Mouse (Mus musculus) intestine, embryonic 14.5 days (tissue): ENCODE measurements around the gene Tex29. TPM values are rescaled to one million over a fixed set of nuclear protein-coding genes. Genes with fewer than 3 reads are reported as not detected.

Experiments
- ATAC-seq: fragments of 200-750 bp; cut with Nextera tagmentation; replicated peaks from 2 replicates; pipeline ENCODE4 v1.8.0; 2017; ENCODE audit warnings: low read depth, moderate number of reproducible peaks, moderate TSS enrichment, moderate library complexity; ENCODE audit not compliant: low FRiP score, low TSS enrichment
- DNase-seq: peaks from one replicate; pipeline ENCODE4 v3.0.0-alpha.2; 2018; ENCODE audit warnings: low spot score
- H3K27ac ChIP-seq: fragments of 300-500 bp; sonication (generic); 2 replicates; pipeline ENCODE4 v1.5.1; 2014; ENCODE audit warnings: low read depth, mild to moderate bottlenecking, control low read depth
- H3K27me3 ChIP-seq: fragments of 300-500 bp; sonication (generic); replicated peaks from 2 replicates; pipeline ENCODE4 v1.6.1; 2014; ENCODE audit warnings: low read length, control low read depth; ENCODE audit not compliant: control insufficient read depth, insufficient read depth
- H3K36me3 ChIP-seq: fragments of 300-500 bp; sonication (generic); 2 replicates; pipeline ENCODE4 v1.6.1; 2014; ENCODE audit warnings: low read length, control low read depth; ENCODE audit not compliant: control insufficient read depth, insufficient read depth
- H3K4me1 ChIP-seq: fragments of 300-500 bp; sonication (generic); replicated peaks from 2 replicates; pipeline ENCODE4 v1.6.1; 2014; ENCODE audit warnings: low read length, control low read depth, mixed read lengths; ENCODE audit not compliant: control insufficient read depth, insufficient read depth
- H3K4me2 ChIP-seq: fragments of 300-500 bp; sonication (generic); 2 replicates; pipeline ENCODE4 v1.6.1; 2014; ENCODE audit warnings: low read length
- H3K4me3 ChIP-seq: fragments of 300-500 bp; sonication (generic); 2 replicates; pipeline ENCODE4 v1.5.1; 2014; ENCODE audit warnings: low read depth, low read length, control low read depth, mixed read lengths
- H3K9ac ChIP-seq: fragments of 300-500 bp; sonication (generic); 2 replicates; pipeline ENCODE4 v1.6.1; 2014; ENCODE audit warnings: mild to moderate bottlenecking, low read length
- H3K9me3 ChIP-seq: fragments of 300-500 bp; sonication (generic); 2 replicates; pipeline ENCODE4 v1.6.1; 2016; ENCODE audit warnings: low read length, control low read depth; ENCODE audit not compliant: control insufficient read depth
- WGBS: fragments of 180-500 bp; shearing (Covaris S2); extraction: QIAGEN DNeasy Blood & Tissue Kit; methylation state at CpG from one replicate; pipeline ENCODE4 v1.1.7; 2014; 5-methylcytosine and 5-hydroxymethylcytosine counted together
- polyA plus RNA-seq: library from polyadenylated mRNA; unstranded; fragments of >200 nt; fragmentation: Nextera tagmentation; extraction: Ambion mirVana; gene quantifications from 2 replicates; pipeline ENCODE4 v1.2.1, GENCODE M21; 2014

Tex29 gene
- polyA plus RNA-seq, 1 experiment from 2014 or later, result not detected

DNA sequence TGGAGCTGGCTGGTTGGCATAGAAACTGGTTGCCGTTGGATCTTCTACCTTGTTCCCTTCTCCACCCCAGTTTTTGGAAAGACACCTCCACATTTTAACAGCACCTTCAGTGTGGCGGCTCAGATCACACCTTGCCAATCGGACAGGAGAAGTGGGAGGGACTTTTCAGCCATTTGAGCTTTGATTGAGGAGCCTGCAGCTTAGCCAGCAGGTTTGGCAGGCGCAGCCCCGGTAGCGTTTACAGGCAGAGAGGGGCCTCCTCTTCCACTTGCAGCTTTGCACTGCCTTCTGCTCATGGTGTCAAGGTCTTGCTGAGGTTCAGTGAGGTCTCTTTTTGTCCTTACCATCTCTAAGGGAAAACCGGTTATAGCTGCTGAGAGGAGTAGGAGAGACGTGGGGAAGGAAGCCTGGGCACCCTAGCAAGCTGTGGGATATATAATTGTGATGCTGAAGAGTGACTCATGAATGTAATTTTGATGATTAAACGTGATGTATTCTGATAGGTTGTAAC, 17.7 kb upstream of the Tex29 start:
- no peak overlapping the region for H3K27ac ChIP-seq
- 72% methylated on average over 9 of the region's 9 CpGs for WGBS
- no peak for DNase-seq
- H3K9me3 ChIP-seq, result no peaks in the 10 kb centered on the region
- H3K4me1 ChIP-seq, result no peaks in the 10 kb centered on the region
- no peak overlapping the region for H3K4me2 ChIP-seq
- H3K4me3 ChIP-seq, result no peak overlapping the region
- ATAC-seq, result no peak
- H3K36me3 ChIP-seq, result peaks cover 94% of the 10 kb centered on the region
- H3K9ac ChIP-seq, result no peak overlapping the region
- no peaks in the 10 kb centered on the region for H3K27me3 ChIP-seq

DNA sequence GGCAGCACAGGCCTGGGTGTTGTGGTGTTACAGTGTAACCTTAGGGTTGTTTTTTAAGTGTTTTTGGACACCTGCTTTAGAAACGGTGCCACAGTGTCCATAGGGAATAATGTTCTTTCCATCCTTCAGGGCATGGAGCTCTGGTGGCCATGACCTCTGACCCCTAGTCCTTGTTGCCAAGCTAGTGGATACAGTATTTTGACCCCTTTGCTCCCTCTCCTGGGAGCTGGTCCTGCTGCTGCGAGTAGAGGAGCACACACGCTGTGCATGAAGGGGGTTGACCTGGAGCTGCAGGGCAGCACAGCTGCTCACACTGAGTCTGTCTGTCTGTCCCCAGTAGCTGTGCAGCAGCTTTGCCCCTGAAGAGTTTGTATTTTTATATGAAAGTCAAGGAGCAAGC, 14.5 kb upstream of the Tex29 start:
- DNase-seq (no peak), ATAC-seq (no peak)
- H3K36me3 ChIP-seq, result peaks cover 77% of the 10 kb centered on the region
- no peak overlapping the region for H3K27ac ChIP-seq
- 57% methylated on average over 3 of the region's 3 CpGs for WGBS
- no peaks in the 10 kb centered on the region for H3K9me3 ChIP-seq
- no peak overlapping the region for H3K9ac ChIP-seq
- H3K4me2 ChIP-seq, result no peak overlapping the region
- H3K4me3 ChIP-seq, result no peak overlapping the region
- H3K27me3 ChIP-seq, result no peaks in the 10 kb centered on the region
- H3K4me1 ChIP-seq, result no peaks in the 10 kb centered on the region

DNA sequence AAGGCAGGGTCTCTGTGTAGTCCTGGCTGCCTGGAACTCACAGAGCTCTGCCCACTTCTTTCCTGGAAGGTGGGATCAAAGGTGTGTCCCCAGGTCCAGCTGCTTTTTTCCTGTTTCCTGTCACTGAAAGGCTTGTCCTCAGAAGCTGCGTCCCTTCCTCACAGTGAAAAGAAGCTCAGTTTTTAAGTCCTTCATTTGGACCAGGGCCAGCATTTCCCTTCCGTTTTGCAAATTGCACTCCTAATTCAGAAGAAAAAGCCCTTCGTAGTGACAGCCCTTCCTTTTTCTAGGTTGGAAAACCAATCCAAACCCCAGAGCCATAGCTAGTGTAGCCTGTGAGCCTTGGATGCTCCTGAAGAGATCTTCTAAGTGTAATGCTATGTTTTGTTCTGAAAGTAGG, 13.0 kb upstream of the Tex29 start:
- Histone ChIP-seq H3K4me2 (no peak overlapping the region), H3K27ac (no peak overlapping the region), H3K27me3 (no peaks in the 10 kb centered on the region), H3K9ac (no peak overlapping the region), H3K9me3 (no peaks in the 10 kb centered on the region), H3K4me1 (no peaks in the 10 kb centered on the region), H3K4me3 (no peak overlapping the region), H3K36me3 (peaks cover 69% of the 10 kb centered on the region)
- no peak for DNase-seq
- ATAC-seq, result no peak
- 76% methylated on average over 3 of the region's 3 CpGs for WGBS

DNA sequence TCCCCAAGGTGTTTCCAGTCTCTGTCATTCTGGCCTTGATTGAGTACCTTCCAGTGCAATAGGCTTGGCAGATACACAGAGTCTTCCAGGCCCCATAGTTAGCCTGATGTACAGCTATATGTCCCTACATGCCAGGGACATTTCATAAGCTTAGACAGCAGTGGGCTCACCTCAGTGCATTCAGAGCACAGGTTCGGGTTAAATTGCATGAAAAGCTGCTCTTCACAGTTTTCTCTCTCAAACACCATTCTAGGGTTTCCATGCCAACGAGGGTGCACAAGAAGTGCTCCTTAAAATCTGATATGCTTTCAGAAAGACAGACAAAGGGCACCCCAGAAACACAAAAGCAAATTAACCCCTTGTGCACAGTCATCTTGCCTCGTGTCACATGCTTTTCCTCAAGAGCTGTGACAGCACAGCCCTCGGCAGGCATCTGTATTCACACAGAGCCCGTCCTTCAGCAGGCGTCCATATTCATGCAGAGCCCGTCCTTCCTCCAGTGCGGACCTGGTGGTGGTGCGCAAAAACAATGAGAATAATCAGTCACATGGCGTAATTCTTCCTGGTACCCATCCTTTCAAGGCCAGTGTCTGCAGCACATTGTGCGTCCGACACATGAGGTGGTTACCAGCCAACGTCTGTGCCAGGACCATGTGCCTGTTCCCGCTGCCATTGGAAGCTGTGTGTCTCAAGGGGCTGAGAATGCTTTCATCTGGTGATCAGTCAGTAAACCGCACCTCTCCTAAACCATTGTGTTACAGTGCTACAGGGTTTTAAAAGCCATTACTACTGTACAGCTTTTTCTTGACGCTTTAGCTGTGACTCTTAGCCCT, 9.8 kb upstream of the Tex29 start:
- Histone ChIP-seq H3K4me1 (no peaks in the 10 kb centered on the region), H3K4me2 (no peak overlapping the region), H3K27ac (no peak overlapping the region), H3K4me3 (no peak overlapping the region), H3K36me3 (peaks cover 64% of the 10 kb centered on the region), H3K9ac (no peak overlapping the region), H3K9me3 (no peaks in the 10 kb centered on the region), H3K27me3 (no peaks in the 10 kb centered on the region)
- no peak for DNase-seq
- no peak for ATAC-seq
- WGBS, result 84% methylated on average over 16 of the region's 16 CpGs

DNA sequence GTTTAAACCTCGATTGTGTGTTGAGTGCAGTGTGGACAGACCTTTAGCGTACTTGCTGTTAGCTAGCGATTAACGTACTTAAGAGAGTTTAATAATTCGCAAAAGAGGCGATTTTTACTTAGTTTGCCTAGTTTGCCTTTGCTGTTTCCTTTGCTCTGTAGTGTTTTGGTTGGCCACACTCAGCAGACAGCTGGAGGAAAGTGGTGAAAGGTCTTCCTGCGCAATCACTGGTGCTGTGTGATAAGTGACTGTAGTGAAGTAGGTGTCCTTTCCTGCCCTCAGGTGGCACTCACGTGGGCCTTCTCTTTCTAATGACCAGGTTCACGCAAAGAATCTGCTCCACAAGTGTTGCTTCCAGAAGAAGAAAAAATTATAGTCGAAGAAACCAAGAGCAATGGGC, 9.1 kb upstream of the Tex29 start:
- Histone ChIP-seq H3K4me2 (no peak overlapping the region), H3K36me3 (peaks cover 58% of the 10 kb centered on the region), H3K4me3 (no peak overlapping the region), H3K27ac (no peak overlapping the region), H3K9ac (no peak overlapping the region), H3K27me3 (no peaks in the 10 kb centered on the region), H3K9me3 (no peaks in the 10 kb centered on the region), H3K4me1 (no peaks in the 10 kb centered on the region)
- no peak for ATAC-seq
- no peak for DNase-seq
- 94% methylated on average over 10 of the region's 10 CpGs for WGBS

DNA sequence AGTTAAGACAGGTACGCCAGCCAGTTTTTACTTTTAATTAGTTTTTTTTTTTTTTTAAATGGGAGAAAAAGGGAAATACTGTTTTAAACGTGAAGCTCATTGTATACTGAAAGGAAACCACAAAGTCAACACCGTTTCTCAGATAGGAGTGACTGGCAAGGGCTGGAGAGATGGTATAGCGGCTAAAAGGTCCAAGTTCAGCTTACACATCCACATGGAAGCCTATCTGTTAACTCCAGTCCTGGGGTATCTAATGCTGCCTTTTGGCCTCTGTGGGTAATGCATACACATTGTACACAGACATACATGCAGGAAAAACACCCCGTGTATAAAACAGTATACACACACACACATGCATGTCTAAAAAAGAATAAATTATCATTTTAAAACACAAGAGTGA, 8.3 kb upstream of the Tex29 start:
- ATAC-seq (no peak), DNase-seq (no peak)
- no peak overlapping the region for H3K4me3 ChIP-seq
- H3K9me3 ChIP-seq, result no peaks in the 10 kb centered on the region
- H3K9ac ChIP-seq, result no peak overlapping the region
- H3K36me3 ChIP-seq, result peaks cover 53% of the 10 kb centered on the region
- 87% methylated on average over 5 of the region's 5 CpGs for WGBS
- no peak overlapping the region for H3K27ac ChIP-seq
- no peaks in the 10 kb centered on the region for H3K4me1 ChIP-seq
- no peak overlapping the region for H3K4me2 ChIP-seq
- H3K27me3 ChIP-seq, result no peaks in the 10 kb centered on the region

DNA sequence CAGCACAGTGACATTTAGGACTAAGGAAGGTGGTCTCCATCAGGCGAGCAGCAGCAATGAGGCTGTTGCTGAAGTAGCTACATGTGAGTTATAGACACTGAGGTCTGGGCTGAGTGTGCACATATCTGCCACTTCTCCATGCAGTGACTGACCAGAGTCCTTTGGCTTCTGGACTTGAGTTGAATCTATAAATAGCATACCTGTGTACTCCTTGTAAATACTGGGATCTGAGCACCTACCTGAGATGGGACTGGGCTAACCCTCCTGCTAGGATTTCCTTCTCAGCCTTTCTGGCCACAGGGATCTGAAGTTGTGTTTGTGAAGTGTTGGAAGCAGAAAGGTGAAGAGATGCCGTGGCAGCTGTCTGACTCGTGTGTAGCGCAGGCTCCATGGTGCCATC, 7.1 kb upstream of the Tex29 start:
- H3K4me1 ChIP-seq, result no peaks in the 10 kb centered on the region
- no peak overlapping the region for H3K4me2 ChIP-seq
- H3K27me3 ChIP-seq, result no peaks in the 10 kb centered on the region
- no peak overlapping the region for H3K9ac ChIP-seq
- no peak overlapping the region for H3K27ac ChIP-seq
- no peak for ATAC-seq
- H3K4me3 ChIP-seq, result no peak overlapping the region
- H3K9me3 ChIP-seq, result no peaks in the 10 kb centered on the region
- WGBS, result 88% methylated on average over 4 of the region's 4 CpGs
- DNase-seq, result no peak
- peaks cover 44% of the 10 kb centered on the region for H3K36me3 ChIP-seq

DNA sequence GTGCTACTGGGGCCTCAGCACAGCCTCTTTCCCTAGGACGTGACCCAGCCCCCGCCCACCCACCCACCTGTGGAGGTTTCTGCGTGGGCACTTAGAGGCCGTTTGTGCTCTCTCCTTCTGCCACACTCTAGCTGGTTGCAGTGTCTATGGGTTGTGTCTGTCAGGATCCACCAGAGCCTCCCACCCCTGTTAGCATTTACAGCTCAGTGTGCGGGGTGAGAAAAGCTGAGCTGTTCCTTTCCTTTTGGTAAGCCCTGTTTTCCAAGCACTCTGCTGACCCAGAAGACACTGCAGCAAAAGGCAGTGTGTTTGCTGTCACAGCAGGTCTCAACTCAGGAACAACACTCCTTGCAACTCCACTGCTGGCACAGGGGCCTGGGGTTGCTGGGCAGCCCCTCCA, 6.1 kb upstream of the Tex29 start:
- no peak overlapping the region for H3K9ac ChIP-seq
- H3K36me3 ChIP-seq, result peaks cover 35% of the 10 kb centered on the region
- no peak overlapping the region for H3K4me3 ChIP-seq
- H3K27me3 ChIP-seq, result no peaks in the 10 kb centered on the region
- H3K4me2 ChIP-seq, result no peak overlapping the region
- 85% methylated on average over 5 of the region's 5 CpGs for WGBS
- H3K9me3 ChIP-seq, result no peaks in the 10 kb centered on the region
- H3K27ac ChIP-seq, result no peak overlapping the region
- DNase-seq (no peak), ATAC-seq (no peak)
- H3K4me1 ChIP-seq, result no peaks in the 10 kb centered on the region

DNA sequence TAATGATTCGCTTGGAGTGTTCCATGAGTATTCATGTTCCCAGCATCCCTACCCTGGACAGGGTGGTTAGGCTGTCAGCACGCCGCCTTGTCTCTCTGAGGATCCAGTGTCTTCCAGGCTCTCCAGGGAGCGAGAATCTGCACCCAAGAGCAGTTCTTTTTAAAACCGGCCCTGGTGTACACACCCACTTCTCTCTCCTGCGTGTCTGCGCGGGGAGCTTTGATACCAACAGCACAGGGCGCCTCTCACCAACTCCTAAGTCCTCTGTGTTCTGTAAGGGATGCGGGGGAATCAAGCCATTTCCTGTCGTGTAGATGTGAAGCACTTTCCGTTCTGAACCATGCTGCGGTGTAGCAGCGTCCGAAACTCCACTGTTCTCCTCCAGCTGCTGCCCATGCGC, 5.6 kb upstream of the Tex29 start:
- ATAC-seq, result no peak
- Histone ChIP-seq H3K9ac (no peak overlapping the region), H3K9me3 (no peaks in the 10 kb centered on the region), H3K27me3 (no peaks in the 10 kb centered on the region), H3K4me3 (no peak overlapping the region), H3K36me3 (peaks cover 35% of the 10 kb centered on the region), H3K4me1 (no peaks in the 10 kb centered on the region), H3K27ac (no peak overlapping the region), H3K4me2 (no peak overlapping the region)
- whole genome bisulfite sequencing, result 89% methylated on average over 16 of the region's 16 CpGs
- DNase-seq, result no peak
